Mouse (Mus musculus): ENCODE measurements at regions not wholly inside any gene's neighbourhood (a gene's known extent, or its start where the extent isn't known, plus 50 kb on each side); places are given as distances from the start of the nearest gene placed in this dataset.

DNA sequence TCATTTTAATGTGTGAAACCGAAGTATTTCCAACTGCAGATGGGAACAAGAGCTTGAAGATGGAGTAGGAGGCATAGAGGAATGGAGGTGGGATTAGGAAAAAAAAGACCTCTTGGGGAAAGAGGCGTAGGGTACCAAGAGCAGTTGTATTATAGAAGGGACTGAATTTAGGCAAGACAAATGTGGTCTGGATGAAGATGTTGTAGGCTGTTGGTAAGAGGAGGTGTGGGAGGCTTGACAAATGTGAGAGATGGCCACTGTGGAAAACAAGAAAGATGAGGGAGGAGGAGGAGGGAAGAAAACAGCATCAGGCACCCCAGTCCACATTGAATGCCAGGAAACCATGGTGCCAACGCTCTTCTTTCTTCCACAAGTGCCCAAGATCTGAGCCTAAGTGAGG, 302.4 kb upstream of the Fbxo33 start:
- no peak for TF ChIP-seq CTCF (IDR thresholded peaks at IDR 0.05; ENCODE audit: extremely low read depth, insufficient read depth, low read length)
- TF ChIP-seq POLR2A (IDR thresholded peaks at IDR 0.05; ENCODE audit: extremely low read depth, insufficient read depth, low read length): no peak
